Mouse (Mus musculus) c-Kit-positive CD71-negative TER-119-negative erythroid progenitor cells, embryonic 14.5 days (primary cell): ENCODE data around the gene Adcy6.
A peak's percentile ranks its signal among the peaks of the same experiment; 100 is the strongest.
"Not testable (repeated sequence)": the region's sequence is repeated elsewhere in the genome, so short reads cannot be mapped to it uniquely, and the experiment has no call there.

Source experiments
- DNase-seq: peaks from one replicate; pipeline ENCODE4 v3.0.0-alpha.2; 2013; ENCODE audit warnings: low read depth

Gene Adcy6

GRCm38 (mm10) chr15:98601832-98602190 lies 8.1 kb downstream of the Adcy6 start:
- DNase-seq, result no peak

- DNase-seq, result no peak
Measured at GRCm38 (mm10) chr15:98600036-98600709, 9.7 kb downstream of the Adcy6 start.

- no peak for DNase-seq
Measured at GRCm38 (mm10) chr15:98596609-98597008, 13.3 kb downstream of the Adcy6 start.

GRCm38 (mm10) chr15:98595049-98595448 lies 14.8 kb downstream of the Adcy6 start:
- DNase-seq, result no peak

- no peak for DNase-seq
Measured at GRCm38 (mm10) chr15:98594193-98594592, 15.7 kb downstream of the Adcy6 start.

GRCm38 (mm10) chr15:98591396-98591795 lies 18.5 kb downstream of the Adcy6 start:
- DNase-seq, result no peak

GRCm38 (mm10) chr15:98589640-98590336 lies 20.1 kb downstream of the Adcy6 start:
- no peak for DNase-seq

- DNase-seq, result no peak
Measured at GRCm38 (mm10) chr15:98587751-98588150, 22.1 kb downstream of the Adcy6 start.

- not testable (repeated sequence) for DNase-seq
Measured at GRCm38 (mm10) chr15:98586141-98586540, 23.7 kb downstream of the Adcy6 start.

- no peak for DNase-seq
Measured at GRCm38 (mm10) chr15:98585421-98585820, 24.5 kb downstream of the Adcy6 start.

GRCm38 (mm10) chr15:98582996-98583395 lies 26.9 kb downstream of the Adcy6 start:
- no peak for DNase-seq

- DNase-seq, result no peak
Measured at GRCm38 (mm10) chr15:98582410-98582809, 27.5 kb downstream of the Adcy6 start.

- DNase-seq, result peak; percentile 85
Measured at GRCm38 (mm10) chr15:98579795-98580464, 29.9 kb downstream of the Adcy6 start.

GRCm38 (mm10) chr15:98579310-98579709 lies 30.6 kb downstream of the Adcy6 start:
- no peak for DNase-seq

- no peak for DNase-seq
Measured at GRCm38 (mm10) chr15:98573293-98573692, 36.6 kb downstream of the Adcy6 start.

- no peak for DNase-seq
Measured at GRCm38 (mm10) chr15:98570873-98571538, 38.9 kb downstream of the Adcy6 start, which contains the start of the genes Ccnt1 and 4930415O20Rik. TSS of gene Ccnt1 (minus strand) at chr15:98570923. TSS of gene 4930415O20Rik (plus strand) at chr15:98571004.

- DNase-seq, result no peak
Measured at GRCm38 (mm10) chr15:98569795-98570365, 40.0 kb downstream of the Adcy6 start.

GRCm38 (mm10) chr15:98569216-98569615 lies 40.7 kb downstream of the Adcy6 start:
- no peak for DNase-seq

GRCm38 (mm10) chr15:98568256-98569033 lies 41.4 kb downstream of the Adcy6 start:
- no peak for DNase-seq

GRCm38 (mm10) chr15:98567278-98568134 lies 42.4 kb downstream of the Adcy6 start:
- peak; percentile 99 for DNase-seq

GRCm38 (mm10) chr15:98566973-98567277 lies 43.0 kb downstream of the Adcy6 start:
- no peak for DNase-seq
